Mouse (Mus musculus) MEL-GATA-1-ER (cell line): ENCODE results near the gene Kiss1r.
A peak's percentile ranks its signal among the peaks of the same experiment; 100 is the strongest.

ENCODE experiments used
- DNase-seq: peaks from one replicate; pipeline ENCODE4 v3.0.0-alpha.2; 2012; ENCODE audit warnings: low read depth; ENCODE audit errors: extremely low read depth

The Kiss1r gene

GRCm38 (mm10) chr10:79897316-79898245, 19.2 kb upstream of the Kiss1r start:
- no peak for DNase-seq

- no peak for DNase-seq
Measured at GRCm38 (mm10) chr10:79900951-79901410, 15.8 kb upstream of the Kiss1r start.

GRCm38 (mm10) chr10:79906712-79907111, 10.1 kb upstream of the Kiss1r start:
- DNase-seq: no peak

GRCm38 (mm10) chr10:79907415-79907814, 9.4 kb upstream of the Kiss1r start:
- DNase-seq: no peak

GRCm38 (mm10) chr10:79908167-79909091, 8.3 kb upstream of the Kiss1r start, which contains the start of gene Med16:
Med16 (minus strand) TSS chr10:79908923.
- DNase-seq: peak; percentile 80

- DNase-seq: peak; percentile 86
Measured at GRCm38 (mm10) chr10:79909092-79909922, 7.5 kb upstream of the Kiss1r start.

GRCm38 (mm10) chr10:79910556-79910955, 6.2 kb upstream of the Kiss1r start, which contains the start of gene Gm26602:
Gm26602 (plus strand) TSS chr10:79910856.
- DNase-seq: no peak

GRCm38 (mm10) chr10:79912412-79912811, 4.4 kb upstream of the Kiss1r start:
- DNase-seq: no peak

GRCm38 (mm10) chr10:79914131-79914947, 2.4 kb upstream of the Kiss1r start:
- DNase-seq: peak; percentile 74

GRCm38 (mm10) chr10:79914948-79915596, 1.7 kb upstream of the Kiss1r start:
- DNase-seq: no peak

- no peak for DNase-seq
Measured at GRCm38 (mm10) chr10:79916081-79916480, 690 bp upstream of the Kiss1r start.

GRCm38 (mm10) chr10:79917532-79918100, 845 bp downstream of the Kiss1r start:
- DNase-seq: no peak

GRCm38 (mm10) chr10:79918231-79919078, 1.7 kb downstream of the Kiss1r start:
- no peak for DNase-seq

GRCm38 (mm10) chr10:79919251-79919849, 2.6 kb downstream of the Kiss1r start:
- no peak for DNase-seq

- DNase-seq: no peak
Measured at GRCm38 (mm10) chr10:79920056-79920890, 3.5 kb downstream of the Kiss1r start.

GRCm38 (mm10) chr10:79920958-79921535, 4.3 kb downstream of the Kiss1r start, which contains the start of gene R3hdm4:
R3hdm4 (minus strand) TSS chr10:79921208.
- DNase-seq: no peak
